Mouse (Mus musculus) lung, embryonic 15.5 days (tissue): ENCODE results near the gene Gm17334. TPM values are rescaled to one million over a fixed set of nuclear protein-coding genes. Genes with fewer than 3 reads are reported as not detected.

Experiments
- ATAC-seq: fragments of 200-750 bp; cut with Nextera tagmentation; 2 replicates; pipeline ENCODE4 v1.8.0; 2017; ENCODE audit warnings: moderate number of reproducible peaks, borderline replicate concordance; ENCODE audit not compliant: low FRiP score, low TSS enrichment; ENCODE audit errors: extremely low read depth
- H3K27ac ChIP-seq: fragments of 300-500 bp; sonication (generic); 2 replicates; pipeline ENCODE4 v1.5.1; 2015; ENCODE audit warnings: moderate library complexity, mild to moderate bottlenecking, inconsistent platforms
- H3K27me3 ChIP-seq: fragments of 300-500 bp; sonication (generic); 2 replicates; pipeline ENCODE4 v1.6.1; 2015; ENCODE audit warnings: inconsistent platforms
- H3K36me3 ChIP-seq: fragments of 300-500 bp; sonication (generic); 2 replicates; pipeline ENCODE4 v1.6.1; 2015; ENCODE audit warnings: inconsistent platforms
- H3K4me1 ChIP-seq: fragments of 300-500 bp; sonication (generic); 2 replicates; pipeline ENCODE4 v1.6.1; 2015; ENCODE audit warnings: inconsistent platforms
- H3K4me2 ChIP-seq: fragments of 300-500 bp; sonication (generic); 2 replicates; pipeline ENCODE4 v1.6.1; 2015; ENCODE audit warnings: inconsistent platforms, mild to moderate bottlenecking, moderate library complexity
- H3K4me3 ChIP-seq: fragments of 300-500 bp; sonication (generic); 2 replicates; pipeline ENCODE4 v1.5.1; 2015; ENCODE audit warnings: mild to moderate bottlenecking, inconsistent platforms
- H3K9ac ChIP-seq: fragments of 300-500 bp; sonication (generic); 2 replicates; pipeline ENCODE4 v1.6.1; 2015; ENCODE audit warnings: inconsistent platforms
- H3K9me3 ChIP-seq: fragments of 300-500 bp; sonication (generic); 2 replicates; pipeline ENCODE4 v1.6.1; 2016; ENCODE audit warnings: inconsistent platforms
- WGBS: fragments of 180-500 bp; shearing (Covaris S2); methylation state at CpG from one replicate; pipeline ENCODE4 v1.1.7; 2015; 5-methylcytosine and 5-hydroxymethylcytosine counted together
- microRNA-seq: library from miRNA; unstranded; fragments of <30 nt; microRNA quantifications from one replicate; pipeline ENCODE4, GENCODE M21; 2016
- polyA plus RNA-seq: library from polyadenylated mRNA; unstranded; fragments of >200 nt; fragmentation: Nextera tagmentation; extraction: Ambion mirVana; gene quantifications from 2 replicates; pipeline ENCODE4 v1.2.1, GENCODE M21; 2015

Gene Gm17334
- polyA plus RNA-seq, 1 experiment from 2014 or later, result 0.22 TPM

- no peak for ATAC-seq
- 85% methylated on average over 2 of the region's 2 CpGs for whole genome bisulfite sequencing
- Histone ChIP-seq H3K27me3 (no peaks in the 10 kb centered on the region), H3K4me2 (no peak overlapping the region), H3K9ac (no peak overlapping the region), H3K9me3 (no peaks in the 10 kb centered on the region), H3K36me3 (no peaks in the 10 kb centered on the region), H3K27ac (no peak overlapping the region), H3K4me3 (no peak overlapping the region), H3K4me1 (no peaks in the 10 kb centered on the region)
Observed at GRCm38 (mm10) chr11:53734431-53734830, 38.6 kb downstream of the Gm17334 start.

DNA sequence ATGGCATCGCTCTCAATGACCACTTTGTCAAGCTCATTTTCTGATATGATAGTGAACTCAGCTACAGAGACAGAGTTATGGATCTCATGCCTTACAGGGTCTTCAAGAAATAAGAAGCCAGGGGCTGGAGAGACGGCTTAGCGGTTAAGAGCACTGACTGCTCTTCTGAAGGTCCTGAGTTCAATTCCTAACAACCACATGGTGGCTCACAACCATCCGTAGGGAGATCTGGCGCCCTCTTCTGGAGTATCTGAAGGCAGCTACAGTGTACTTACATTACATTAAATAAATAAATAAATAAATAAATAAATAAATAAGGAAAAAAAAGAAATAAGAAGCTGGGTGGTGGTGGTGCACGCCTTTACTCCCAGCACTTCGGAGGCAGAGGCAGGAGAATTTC lies 39.2 kb downstream of the Gm17334 start:
- Histone ChIP-seq H3K27ac (no peak overlapping the region), H3K9ac (no peak overlapping the region), H3K4me3 (no peak overlapping the region), H3K9me3 (no peaks in the 10 kb centered on the region), H3K36me3 (no peaks in the 10 kb centered on the region), H3K27me3 (no peaks in the 10 kb centered on the region), H3K4me1 (no peaks in the 10 kb centered on the region), H3K4me2 (no peak overlapping the region)
- WGBS, result 87% methylated on average over 7 of the region's 7 CpGs
- no peak for ATAC-seq

GRCm38 (mm10) chr11:53732244-53732643 lies 40.7 kb downstream of the Gm17334 start:
- no peak overlapping the region for H3K27ac ChIP-seq
- 83% methylated on average over 8 of the region's 8 CpGs for WGBS
- no peak for ATAC-seq

GRCm38 (mm10) chr11:53731457-53731856 lies 41.5 kb downstream of the Gm17334 start:
- WGBS, result 93% methylated on average over 7 of the region's 7 CpGs
- no peaks in the 10 kb centered on the region for H3K36me3 ChIP-seq
- H3K4me1 ChIP-seq, result no peaks in the 10 kb centered on the region
- H3K27ac ChIP-seq, result no peak overlapping the region
- no peak for ATAC-seq
- H3K9me3 ChIP-seq, result no peaks in the 10 kb centered on the region
- H3K9ac ChIP-seq, result no peak overlapping the region
- H3K4me2 ChIP-seq, result no peak overlapping the region
- H3K4me3 ChIP-seq, result no peak overlapping the region
- H3K27me3 ChIP-seq, result no peaks in the 10 kb centered on the region

More at GRCm38 (mm10) chr11:53732244-53732643, 40.7 kb downstream of the Gm17334 start:
- Histone ChIP-seq H3K36me3 (no peaks in the 10 kb centered on the region), H3K9me3 (no peaks in the 10 kb centered on the region), H3K4me1 (no peaks in the 10 kb centered on the region), H3K4me2 (no peak overlapping the region), H3K4me3 (no peak overlapping the region), H3K27me3 (no peaks in the 10 kb centered on the region), H3K9ac (no peak overlapping the region)

Small RNA genes lying within 50 kb of the gene (microRNA-seq; reads per million reads assigned to microRNA genes)
- gene Mir7671, result not detected

Other genes starting within 250 kb of the Gm17334 start
- 61.6 and 65.7 TPM in 2 replicates for gene Kif3a, start 205.8 kb downstream of the Gm17334 start, polyA plus RNA-seq
- 1.2 TPM in 2 replicates for gene Il4, start 154.5 kb downstream of the Gm17334 start, polyA plus RNA-seq
- 0.12 TPM in 1 of 2 replicates, not detected in the other for gene Il13, start 138.5 kb downstream of the Gm17334 start, polyA plus RNA-seq
- gene Rad50, start 65.9 kb downstream of the Gm17334 start, polyA plus RNA-seq, result 33.4 and 33.5 TPM in 2 replicates
- gene Il5, start 52.4 kb downstream of the Gm17334 start, polyA plus RNA-seq, result 0.15 TPM in 1 of 2 replicates, not detected in the other
- 24.8 and 28.7 TPM in 2 replicates for gene Irf1, start 3.2 kb downstream of the Gm17334 start, polyA plus RNA-seq
- 1.0 and 2.5 TPM in 2 replicates for gene Gm12216, start 86.1 kb upstream of the Gm17334 start, polyA plus RNA-seq
- gene Slc22a5, start 118.5 kb upstream of the Gm17334 start, polyA plus RNA-seq, result 8.0 and 8.9 TPM in 2 replicates
- gene Slc22a21, start 207.1 kb upstream of the Gm17334 start, polyA plus RNA-seq, result 5.4 and 5.9 TPM in 2 replicates